Mouse (Mus musculus) left cerebral cortex, postnatal 4 days (tissue): ENCODE data around the gene Gm10354. TPM values are rescaled to one million over a fixed set of nuclear protein-coding genes. Genes with fewer than 3 reads are reported as not detected.
"Not testable (repeated sequence)": the region's sequence is repeated elsewhere in the genome, so short reads cannot be mapped to it uniquely, and the experiment has no call there.

Experiments
- DNase-seq: peaks from one replicate; pipeline ENCODE4 v3.0.0-alpha.2; 2022
- intact Hi-C: fragments of 180-260 bp; cut with DNase I; formaldehyde crosslinking; loops from one replicate; pipeline ENCODE4 v1.15.1; 2025
- total RNA-seq, 2 experiments: library from RNA; stranded (reverse); gene quantifications; 2 replicates each; pipeline ENCODE4 v1.2.3; 2021

The Gm10354 gene
- total RNA-seq, 2 experiments from 2014 or later, result not detected

GRCm38 (mm10) chr5:14961502-14961901, 17.2 kb downstream of the Gm10354 start:
- DNase-seq, intact Hi-C loops: not testable (repeated sequence)

GRCm38 (mm10) chr5:14955928-14956706, 22.6 kb downstream of the Gm10354 start:
- intact Hi-C loops, DNase-seq: not testable (repeated sequence)

GRCm38 (mm10) chr5:14953587-14953986, 25.1 kb downstream of the Gm10354 start:
- intact Hi-C loops, DNase-seq: not testable (repeated sequence)

- intact Hi-C loops, DNase-seq: not testable (repeated sequence)
Measured at GRCm38 (mm10) chr5:14952749-14953148, 26.0 kb downstream of the Gm10354 start.

- intact Hi-C loops, DNase-seq: not testable (repeated sequence)
Measured at GRCm38 (mm10) chr5:14951822-14952221, 26.9 kb downstream of the Gm10354 start.

- DNase-seq, intact Hi-C loops: not testable (repeated sequence)
Measured at GRCm38 (mm10) chr5:14947482-14948198, 31.1 kb downstream of the Gm10354 start.

- DNase-seq, intact Hi-C loops: not testable (repeated sequence)
Measured at GRCm38 (mm10) chr5:14945524-14945923, 33.2 kb downstream of the Gm10354 start.

- DNase-seq, intact Hi-C loops: not testable (repeated sequence)
Measured at GRCm38 (mm10) chr5:14941043-14941442, 37.7 kb downstream of the Gm10354 start.

- DNase-seq, intact Hi-C loops: not testable (repeated sequence)
Measured at GRCm38 (mm10) chr5:14938329-14938728, 40.4 kb downstream of the Gm10354 start, which contains the start of gene Speer4e. TSS of gene Speer4e (minus strand) at chr5:14938429.

- intact Hi-C loops, DNase-seq: not testable (repeated sequence)
Measured at GRCm38 (mm10) chr5:14933721-14934120, 45.0 kb downstream of the Gm10354 start.

- intact Hi-C loops, DNase-seq: not testable (repeated sequence)
Measured at GRCm38 (mm10) chr5:14927047-14927446, 51.7 kb downstream of the Gm10354 start.

Other genes starting within 250 kb of the Gm10354 start
- not detected for gene Gm9758, start 64.0 kb downstream of the Gm10354 start, total RNA-seq
- not detected for gene Speer4e, start 40.5 kb downstream of the Gm10354 start, total RNA-seq
- gene Gm17019, start 54.1 kb upstream of the Gm10354 start, total RNA-seq, result not detected